Mouse (Mus musculus): ENCODE results near the gene Fndc5.

DNA sequence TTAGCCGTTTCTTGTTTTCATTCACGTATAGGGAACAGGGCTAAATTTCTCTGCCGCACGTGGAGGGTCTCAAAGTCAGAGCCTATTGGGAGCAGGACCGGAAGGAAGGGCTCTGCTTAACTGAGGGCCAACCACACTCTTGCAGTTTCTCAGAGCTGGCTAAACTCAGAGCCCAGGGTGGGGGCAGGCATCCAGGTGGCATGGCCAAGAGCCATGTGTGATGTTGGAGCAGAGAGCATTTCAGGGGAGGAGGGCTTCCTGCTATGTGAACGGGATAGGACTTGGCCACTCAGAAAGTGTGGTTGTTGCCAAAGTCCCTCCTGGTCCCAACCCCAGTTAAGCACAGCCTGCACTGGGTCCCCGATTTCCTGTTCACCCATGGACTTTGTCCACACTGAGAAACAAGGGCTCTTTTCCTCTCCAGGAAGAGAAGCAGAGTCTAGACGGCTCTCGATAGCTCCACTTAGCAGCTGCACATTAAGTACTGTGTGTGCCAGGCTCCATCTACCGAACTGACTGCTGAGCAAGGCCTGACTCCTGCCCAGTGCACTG lies 29.4 kb upstream of the Fndc5 start:
- no peak for TF ChIP-seq GATA2 (IDR thresholded peaks at IDR 0.05; ENCODE audit: borderline replicate concordance, low read depth, low read length)
- TF ChIP-seq CTCF (IDR thresholded peaks at IDR 0.05; ENCODE audit: low read depth, low read length): no peak
- TF ChIP-seq POLR2AphosphoS5 (IDR thresholded peaks at IDR 0.05; ENCODE audit: insufficient replicate concordance, low read depth, low read length): no peak
- no peak for TF ChIP-seq TAL1 (conservative IDR thresholded peaks at IDR 0.05; ENCODE audit: low read depth, low read length)
- no peak for TF ChIP-seq GATA1 (IDR thresholded peaks at IDR 0.05; ENCODE audit: borderline replicate concordance, low read length)

All from G1E (cell line).